Mouse (Mus musculus) liver, embryonic 15.5 days (tissue): ENCODE results near the gene Hunk. TPM values are rescaled to one million over a fixed set of nuclear protein-coding genes. Genes with fewer than 3 reads are reported as not detected.

Experiments
- ATAC-seq: fragments of 200-750 bp; cut with Nextera tagmentation; 2 replicates; pipeline ENCODE4 v1.8.0; 2017; ENCODE audit warnings: moderate number of reproducible peaks, mild to moderate bottlenecking, moderate library complexity; ENCODE audit not compliant: insufficient read depth
- H3K27ac ChIP-seq: fragments of 300-500 bp; sonication (generic); replicated peaks from 2 replicates; pipeline ENCODE4 v1.5.1; 2015; ENCODE audit warnings: mild to moderate bottlenecking, inconsistent platforms
- H3K27me3 ChIP-seq: fragments of 300-500 bp; sonication (generic); 2 replicates; pipeline ENCODE4 v1.6.1; 2015; ENCODE audit warnings: mild to moderate bottlenecking, inconsistent platforms
- H3K36me3 ChIP-seq: fragments of 300-500 bp; sonication (generic); replicated peaks from 2 replicates; pipeline ENCODE4 v1.6.1; 2015; ENCODE audit warnings: moderate library complexity, mild to moderate bottlenecking, inconsistent platforms
- H3K4me1 ChIP-seq: fragments of 300-500 bp; sonication (generic); replicated peaks from 2 replicates; pipeline ENCODE4 v1.6.1; 2015; ENCODE audit warnings: inconsistent platforms
- H3K4me2 ChIP-seq: fragments of 300-500 bp; sonication (generic); 2 replicates; pipeline ENCODE4 v1.6.1; 2015; ENCODE audit warnings: moderate library complexity, mild to moderate bottlenecking, inconsistent platforms
- H3K4me3 ChIP-seq: fragments of 300-500 bp; sonication (generic); replicated peaks from 2 replicates; pipeline ENCODE4 v1.5.1; 2015; ENCODE audit warnings: mild to moderate bottlenecking, inconsistent platforms
- H3K9ac ChIP-seq: fragments of 300-500 bp; sonication (generic); 2 replicates; pipeline ENCODE4 v1.6.1; 2015; ENCODE audit warnings: moderate library complexity, mild to moderate bottlenecking, inconsistent platforms
- H3K9me3 ChIP-seq: fragments of 300-500 bp; sonication (generic); replicated peaks from 2 replicates; pipeline ENCODE4 v1.6.1; 2016; ENCODE audit warnings: inconsistent platforms
- WGBS: fragments of 180-500 bp; shearing (Covaris S2); methylation state at CpG from one replicate; pipeline ENCODE4 v1.1.7; 2015; ENCODE audit warnings: mixed read lengths; ENCODE audit not compliant: insufficient replicate concordance; 5-methylcytosine and 5-hydroxymethylcytosine counted together
- polyA plus RNA-seq: library from polyadenylated mRNA; unstranded; fragments of >200 nt; fragmentation: Nextera tagmentation; extraction: Ambion mirVana; gene quantifications from 2 replicates; pipeline ENCODE4 v1.2.1, GENCODE M21; 2015

Gene Hunk
- polyA plus RNA-seq, 1 experiment from 2014 or later = 1.2 TPM

DNA sequence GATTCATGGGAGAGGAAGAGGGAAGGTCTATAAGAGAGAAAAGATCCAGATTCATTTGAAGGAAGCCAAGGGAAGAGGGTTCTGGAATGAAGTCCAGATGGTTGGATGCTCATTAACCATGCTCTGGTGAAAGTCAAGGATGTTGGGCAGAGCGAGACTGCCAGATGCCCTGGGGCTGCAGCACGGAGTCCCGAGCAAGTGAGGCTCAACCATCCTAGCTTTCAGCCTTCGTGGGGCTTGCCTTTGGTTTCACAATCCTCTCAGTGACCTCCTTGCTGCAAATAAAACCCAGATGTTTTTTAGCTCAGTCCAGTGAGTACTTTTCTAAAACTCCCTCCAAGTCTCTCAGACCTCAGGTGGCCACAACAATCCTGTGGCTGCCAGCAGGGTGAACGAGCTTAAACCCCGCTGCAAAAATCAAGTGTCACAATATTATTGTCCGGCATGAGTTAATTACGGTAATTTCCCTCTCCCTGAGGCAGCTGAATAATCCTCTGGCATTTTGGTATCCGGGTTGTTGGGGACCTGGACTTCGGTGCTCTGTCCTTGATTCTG is 147.4 kb downstream of the Hunk start:
- Histone ChIP-seq H3K9ac (no peak overlapping the region), H3K4me2 (no peak overlapping the region), H3K4me3 (no peak overlapping the region), H3K36me3 (no peaks in the 10 kb centered on the region), H3K4me1 (no peaks in the 10 kb centered on the region), H3K27me3 (no peaks in the 10 kb centered on the region), H3K27ac (no peak overlapping the region), H3K9me3 (no peaks in the 10 kb centered on the region)
- ATAC-seq = no peak
- 65% methylated on average over 10 of the region's 10 CpGs for WGBS

DNA sequence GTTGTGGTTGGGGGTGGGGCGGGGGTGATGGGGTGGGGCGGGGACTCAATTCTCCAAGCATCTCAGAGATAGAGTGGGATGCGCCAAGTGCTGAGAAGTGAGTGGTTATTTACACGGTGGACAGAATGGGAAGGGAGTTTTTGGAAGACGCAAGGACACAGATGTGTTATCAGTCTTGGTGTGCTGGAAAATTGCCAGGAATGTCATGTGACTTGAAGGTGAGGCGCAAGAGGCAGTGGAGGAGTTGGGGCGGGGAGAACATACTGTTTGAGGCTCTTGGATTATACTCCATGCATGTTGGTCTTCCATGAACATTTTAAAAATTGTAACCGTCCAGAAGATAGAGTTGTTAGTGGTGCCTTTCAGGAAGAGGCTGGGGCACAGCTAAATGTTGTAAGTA is 148.8 kb downstream of the Hunk start:
- WGBS = 72% methylated on average over 8 of the region's 8 CpGs
- Histone ChIP-seq H3K27me3 (no peaks in the 10 kb centered on the region), H3K4me2 (no peak overlapping the region), H3K4me3 (no peak overlapping the region), H3K9ac (no peak overlapping the region), H3K4me1 (no peaks in the 10 kb centered on the region), H3K36me3 (no peaks in the 10 kb centered on the region), H3K9me3 (no peaks in the 10 kb centered on the region), H3K27ac (no peak overlapping the region)
- no peak for ATAC-seq

GRCm38 (mm10) chr16:90538926-90539325 is 153.1 kb downstream of the Hunk start:
- ATAC-seq = no peak
- no peak overlapping the region for H3K9ac ChIP-seq
- H3K4me2 ChIP-seq = no peak overlapping the region
- H3K27me3 ChIP-seq = no peaks in the 10 kb centered on the region
- no peaks in the 10 kb centered on the region for H3K4me1 ChIP-seq
- H3K4me3 ChIP-seq = no peak overlapping the region
- H3K36me3 ChIP-seq = no peaks in the 10 kb centered on the region
- no peaks in the 10 kb centered on the region for H3K9me3 ChIP-seq
- 62% methylated on average over 5 of the region's 5 CpGs for WGBS
- H3K27ac ChIP-seq = no peak overlapping the region

GRCm38 (mm10) chr16:90541191-90541590 is 155.4 kb downstream of the Hunk start:
- H3K36me3 ChIP-seq = no peaks in the 10 kb centered on the region
- 54% methylated on average over 2 of the region's 2 CpGs for WGBS
- no peaks in the 10 kb centered on the region for H3K9me3 ChIP-seq
- no peak for ATAC-seq
- H3K4me3 ChIP-seq = no peak overlapping the region
- no peak overlapping the region for H3K27ac ChIP-seq
- no peaks in the 10 kb centered on the region for H3K27me3 ChIP-seq
- no peak overlapping the region for H3K4me2 ChIP-seq
- H3K9ac ChIP-seq = no peak overlapping the region
- no peaks in the 10 kb centered on the region for H3K4me1 ChIP-seq

GRCm38 (mm10) chr16:90542383-90542782 is 156.6 kb downstream of the Hunk start:
- no peak overlapping the region for H3K9ac ChIP-seq
- no peaks in the 10 kb centered on the region for H3K36me3 ChIP-seq
- H3K27me3 ChIP-seq = no peaks in the 10 kb centered on the region
- H3K9me3 ChIP-seq = no peaks in the 10 kb centered on the region
- no peaks in the 10 kb centered on the region for H3K4me1 ChIP-seq
- H3K4me2 ChIP-seq = no peak overlapping the region
- no peak for ATAC-seq
- WGBS = 66% methylated on average over 10 of the region's 10 CpGs
- H3K27ac ChIP-seq = no peak overlapping the region
- H3K4me3 ChIP-seq = no peak overlapping the region

DNA sequence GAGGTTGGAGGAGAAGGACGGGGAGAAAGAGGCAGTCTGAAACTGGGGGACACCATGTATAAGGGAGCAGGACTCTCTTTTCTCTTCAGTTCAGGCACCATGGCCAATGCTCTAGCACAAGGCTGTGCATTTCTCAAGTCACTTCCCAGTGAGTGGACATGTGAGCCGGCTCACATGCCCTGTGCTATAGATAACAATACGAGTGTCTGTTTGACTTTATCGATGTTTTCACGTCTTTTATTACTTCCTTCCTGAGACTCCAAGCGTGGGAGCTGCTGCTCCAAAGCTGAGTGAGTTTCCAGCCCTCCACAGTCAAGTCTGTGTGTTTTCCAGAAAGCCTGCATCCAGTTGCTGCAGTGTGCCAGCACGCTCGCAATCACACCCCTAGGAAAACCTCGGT is 158.4 kb downstream of the Hunk start:
- WGBS = 18% methylated on average over 9 of the region's 9 CpGs
- no peak overlapping the region for H3K9ac ChIP-seq
- no peak for ATAC-seq
- no peak overlapping the region for H3K4me2 ChIP-seq
- H3K4me1 ChIP-seq = no peaks in the 10 kb centered on the region
- H3K27me3 ChIP-seq = no peaks in the 10 kb centered on the region
- H3K27ac ChIP-seq = no peak overlapping the region
- H3K9me3 ChIP-seq = no peaks in the 10 kb centered on the region
- no peak overlapping the region for H3K4me3 ChIP-seq
- H3K36me3 ChIP-seq = no peaks in the 10 kb centered on the region

DNA sequence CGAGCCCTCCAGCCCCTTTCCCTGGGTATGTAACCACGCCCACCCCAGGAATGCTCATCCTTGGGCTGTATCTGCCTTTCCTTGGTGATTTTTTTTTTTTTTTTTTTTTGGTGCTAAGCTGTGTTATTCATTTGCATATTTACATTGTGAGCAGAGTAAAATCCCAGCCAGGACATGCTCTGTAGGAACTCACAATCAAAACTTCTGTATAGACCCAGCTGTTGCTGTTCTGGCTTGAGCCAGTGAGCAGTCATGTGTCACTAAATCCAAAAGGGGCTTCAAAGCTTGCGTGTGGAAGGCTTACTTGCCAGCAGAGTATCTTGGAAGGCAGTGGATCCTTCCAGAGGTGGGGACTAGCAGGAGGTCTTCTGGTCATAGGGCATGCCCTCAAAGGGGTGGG is 159.7 kb downstream of the Hunk start:
- Histone ChIP-seq H3K27ac (no peak overlapping the region), H3K4me2 (no peak overlapping the region), H3K27me3 (no peaks in the 10 kb centered on the region), H3K9me3 (no peaks in the 10 kb centered on the region), H3K36me3 (no peaks in the 10 kb centered on the region), H3K4me1 (no peaks in the 10 kb centered on the region), H3K4me3 (no peak overlapping the region), H3K9ac (no peak overlapping the region)
- WGBS = 33% methylated on average over 3 of the region's 3 CpGs
- no peak for ATAC-seq

GRCm38 (mm10) chr16:90546591-90546990 is 160.8 kb downstream of the Hunk start:
- H3K9me3 ChIP-seq = no peaks in the 10 kb centered on the region
- no peak overlapping the region for H3K27ac ChIP-seq
- no peak overlapping the region for H3K4me2 ChIP-seq
- H3K4me3 ChIP-seq = no peak overlapping the region
- 51% methylated on average over 3 of the region's 3 CpGs for WGBS
- H3K9ac ChIP-seq = no peak overlapping the region
- H3K27me3 ChIP-seq = no peaks in the 10 kb centered on the region
- H3K4me1 ChIP-seq = no peaks in the 10 kb centered on the region
- no peak for ATAC-seq
- H3K36me3 ChIP-seq = no peaks in the 10 kb centered on the region

DNA sequence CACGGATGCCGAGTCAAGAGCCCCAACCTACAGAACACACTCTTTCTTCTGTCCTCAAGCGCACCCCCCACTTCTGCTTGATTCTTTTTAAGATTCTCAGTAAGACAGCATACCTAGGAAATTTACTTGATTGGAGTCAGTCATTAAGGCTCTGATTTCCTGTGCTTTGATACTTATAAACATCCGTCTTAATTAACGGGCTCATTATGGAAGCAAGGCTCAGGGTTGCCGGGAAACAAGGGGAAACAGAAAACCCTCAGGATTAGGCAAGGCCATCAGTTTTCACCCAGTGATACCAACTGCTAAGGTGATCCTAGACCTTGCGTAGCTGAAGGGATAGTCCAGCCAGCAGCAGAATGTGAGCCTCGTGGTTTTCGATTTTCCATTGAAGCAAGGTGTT is 162.2 kb downstream of the Hunk start:
- Histone ChIP-seq H3K9ac (no peak overlapping the region), H3K4me1 (no peaks in the 10 kb centered on the region), H3K4me2 (no peak overlapping the region), H3K36me3 (no peaks in the 10 kb centered on the region), H3K9me3 (no peaks in the 10 kb centered on the region), H3K4me3 (no peak overlapping the region), H3K27me3 (no peaks in the 10 kb centered on the region), H3K27ac (no peak overlapping the region)
- ATAC-seq = no peak
- 68% methylated on average over 9 of the region's 9 CpGs for WGBS

Other genes with a start within 250 kb of the Hunk start
- gene Tiam1, start 242.2 kb upstream of the Hunk start, polyA plus RNA-seq = 3.6 and 4.2 TPM in 2 replicates
- gene Sod1, start 165.3 kb upstream of the Hunk start, polyA plus RNA-seq = 982 and 1,104 TPM in 2 replicates
- gene Scaf4, start 101.5 kb upstream of the Hunk start, polyA plus RNA-seq = 10.1 and 12.8 TPM in 2 replicates